Mouse (Mus musculus): ENCODE results near the gene Atp5j. TPM values are rescaled to one million over a fixed set of nuclear protein-coding genes. Genes with fewer than 3 reads are reported as not detected.
A peak's percentile ranks its signal among the peaks of the same experiment; 100 is the strongest.

Gene Atp5j
- polyA plus RNA-seq, 1 experiment from 2014 or later = 916 TPM

- ATAC-seq (ENCODE audit: low read depth) = no peak
- Histone ChIP-seq H3K4me3 (ENCODE audit: low read length) (no peak overlapping the region), H3K27ac (ENCODE audit: low read length) (no peak overlapping the region), H3K4me2 (ENCODE audit: low read depth, low read length) (no peak overlapping the region), H3K27me3 (ENCODE audit: control insufficient read depth, insufficient read depth, low read depth, low read length) (no peaks in the 10 kb centered on the region), H3K9ac (ENCODE audit: low read length) (no peak overlapping the region), H3K36me3 (ENCODE audit: control insufficient read depth, insufficient read depth, low read length) (no peaks in the 10 kb centered on the region; the same call in 1 of the 2 replicates), H3K4me1 (replicated peaks; ENCODE audit: control insufficient read depth, insufficient read depth, low read length) (no peaks in the 10 kb centered on the region), H3K9me3 (ENCODE audit: control insufficient read depth, low read length) (no peaks in the 10 kb centered on the region)
- WGBS = 38% methylated on average over 7 of the region's 7 CpGs
These were observed 18.0 kb downstream of the Atp5j start for GRCm38 (mm10) chr16:84817423-84817822.

GRCm38 (mm10) chr16:84814511-84814910 lies 20.9 kb downstream of the Atp5j start:
- Histone ChIP-seq H3K27me3 (ENCODE audit: control insufficient read depth, insufficient read depth, low read depth, low read length) (no peaks in the 10 kb centered on the region), H3K4me1 (replicated peaks; ENCODE audit: control insufficient read depth, insufficient read depth, low read length) (no peaks in the 10 kb centered on the region), H3K4me2 (ENCODE audit: low read depth, low read length) (no peak overlapping the region), H3K27ac (ENCODE audit: low read length) (no peak overlapping the region), H3K4me3 (ENCODE audit: low read length) (no peak overlapping the region), H3K9ac (ENCODE audit: low read length) (no peak overlapping the region), H3K9me3 (ENCODE audit: control insufficient read depth, low read length) (no peaks in the 10 kb centered on the region), H3K36me3 (ENCODE audit: control insufficient read depth, insufficient read depth, low read length) (no peaks in the 10 kb centered on the region)
- 69% methylated on average over 8 of the region's 8 CpGs for WGBS
- no peak for ATAC-seq (ENCODE audit: low read depth)

GRCm38 (mm10) chr16:84813852-84814251 lies 21.6 kb downstream of the Atp5j start:
- H3K27ac ChIP-seq (ENCODE audit: low read length) = no peak overlapping the region
- H3K27me3 ChIP-seq (ENCODE audit: control insufficient read depth, insufficient read depth, low read depth, low read length) = no peaks in the 10 kb centered on the region
- no peaks in the 10 kb centered on the region for H3K9me3 ChIP-seq (ENCODE audit: control insufficient read depth, low read length)
- WGBS = 66% methylated on average over 8 of the region's 8 CpGs
- no peak for ATAC-seq (ENCODE audit: low read depth)
- H3K4me3 ChIP-seq (ENCODE audit: low read length) = no peak overlapping the region
- no peak overlapping the region for H3K9ac ChIP-seq (ENCODE audit: low read length)
- H3K4me1 ChIP-seq (replicated peaks; ENCODE audit: control insufficient read depth, insufficient read depth, low read length) = no peaks in the 10 kb centered on the region
- no peaks in the 10 kb centered on the region for H3K36me3 ChIP-seq (ENCODE audit: control insufficient read depth, insufficient read depth, low read length)
- H3K4me2 ChIP-seq (ENCODE audit: low read depth, low read length) = no peak overlapping the region

GRCm38 (mm10) chr16:84810254-84810653 lies 25.2 kb downstream of the Atp5j start:
- Histone ChIP-seq H3K36me3 (ENCODE audit: control insufficient read depth, insufficient read depth, low read length) (no peaks in the 10 kb centered on the region), H3K4me1 (replicated peaks; ENCODE audit: control insufficient read depth, insufficient read depth, low read length) (no peaks in the 10 kb centered on the region), H3K9ac (ENCODE audit: low read length) (no peak overlapping the region), H3K27ac (ENCODE audit: low read length) (no peak overlapping the region), H3K4me3 (ENCODE audit: low read length) (no peak overlapping the region), H3K9me3 (ENCODE audit: control insufficient read depth, low read length) (no peaks in the 10 kb centered on the region), H3K27me3 (ENCODE audit: control insufficient read depth, insufficient read depth, low read depth, low read length) (no peaks in the 10 kb centered on the region), H3K4me2 (ENCODE audit: low read depth, low read length) (no peak overlapping the region)
- no peak for ATAC-seq (ENCODE audit: low read depth)
- WGBS = 83% methylated on average over 1 of the region's 1 CpGs

- WGBS = 86% methylated on average over 7 of the region's 7 CpGs
- Histone ChIP-seq H3K36me3 (ENCODE audit: control insufficient read depth, insufficient read depth, low read length) (no peaks in the 10 kb centered on the region), H3K9me3 (ENCODE audit: control insufficient read depth, low read length) (no peaks in the 10 kb centered on the region), H3K9ac (ENCODE audit: low read length) (no peak overlapping the region), H3K4me3 (ENCODE audit: low read length) (no peak overlapping the region), H3K4me2 (ENCODE audit: low read depth, low read length) (no peak overlapping the region), H3K27ac (ENCODE audit: low read length) (no peak overlapping the region), H3K27me3 (ENCODE audit: control insufficient read depth, insufficient read depth, low read depth, low read length) (no peaks in the 10 kb centered on the region), H3K4me1 (replicated peaks; ENCODE audit: control insufficient read depth, insufficient read depth, low read length) (no peaks in the 10 kb centered on the region)
- ATAC-seq (ENCODE audit: low read depth) = no peak
These were observed 27.6 kb downstream of the Atp5j start for GRCm38 (mm10) chr16:84807874-84808273.

- 86% methylated on average over 3 of the region's 3 CpGs for WGBS
- no peak overlapping the region for H3K27ac ChIP-seq (ENCODE audit: low read length)
- ATAC-seq (ENCODE audit: low read depth) = no peak
These were observed 29.2 kb downstream of the Atp5j start for GRCm38 (mm10) chr16:84806175-84806574.

GRCm38 (mm10) chr16:84804866-84805265 lies 30.6 kb downstream of the Atp5j start:
- H3K9ac ChIP-seq (ENCODE audit: low read length) = no peak overlapping the region
- no peak overlapping the region for H3K4me2 ChIP-seq (ENCODE audit: low read depth, low read length)
- H3K9me3 ChIP-seq (ENCODE audit: control insufficient read depth, low read length) = no peaks in the 10 kb centered on the region
- 61% methylated on average over 5 of the region's 5 CpGs for WGBS
- H3K27ac ChIP-seq (ENCODE audit: low read length) = no peak overlapping the region
- H3K4me3 ChIP-seq (ENCODE audit: low read length) = no peak overlapping the region
- no peaks in the 10 kb centered on the region for H3K27me3 ChIP-seq (ENCODE audit: control insufficient read depth, insufficient read depth, low read depth, low read length)
- no peaks in the 10 kb centered on the region for H3K4me1 ChIP-seq (replicated peaks; ENCODE audit: control insufficient read depth, insufficient read depth, low read length)
- ATAC-seq (ENCODE audit: low read depth) = peak; percentile 49
- H3K36me3 ChIP-seq (ENCODE audit: control insufficient read depth, insufficient read depth, low read length) = no peaks in the 10 kb centered on the region

More at GRCm38 (mm10) chr16:84806175-84806574, 29.2 kb downstream of the Atp5j start:
- Histone ChIP-seq H3K9ac (ENCODE audit: low read length) (no peak overlapping the region), H3K36me3 (ENCODE audit: control insufficient read depth, insufficient read depth, low read length) (no peaks in the 10 kb centered on the region), H3K9me3 (ENCODE audit: control insufficient read depth, low read length) (no peaks in the 10 kb centered on the region), H3K27me3 (ENCODE audit: control insufficient read depth, insufficient read depth, low read depth, low read length) (no peaks in the 10 kb centered on the region), H3K4me3 (ENCODE audit: low read length) (no peak overlapping the region), H3K4me2 (ENCODE audit: low read depth, low read length) (no peak overlapping the region), H3K4me1 (replicated peaks; ENCODE audit: control insufficient read depth, insufficient read depth, low read length) (no peaks in the 10 kb centered on the region)

- H3K9ac ChIP-seq (ENCODE audit: low read length) = no peak overlapping the region
- H3K27me3 ChIP-seq (ENCODE audit: control insufficient read depth, insufficient read depth, low read depth, low read length) = no peaks in the 10 kb centered on the region
- 28% methylated on average over 6 of the region's 6 CpGs for WGBS
- no peaks in the 10 kb centered on the region for H3K36me3 ChIP-seq (ENCODE audit: control insufficient read depth, insufficient read depth, low read length)
- no peaks in the 10 kb centered on the region for H3K4me1 ChIP-seq (replicated peaks; ENCODE audit: control insufficient read depth, insufficient read depth, low read length)
- peak; percentile 65; the same call in 1 of the 2 replicates for ATAC-seq (ENCODE audit: low read depth)
- H3K4me2 ChIP-seq (ENCODE audit: low read depth, low read length) = no peak overlapping the region
- H3K27ac ChIP-seq (ENCODE audit: low read length) = peak overlapping the region; percentile 47
- H3K9me3 ChIP-seq (ENCODE audit: control insufficient read depth, low read length) = no peaks in the 10 kb centered on the region
- H3K4me3 ChIP-seq (ENCODE audit: low read length) = no peak overlapping the region
These were observed 33.2 kb downstream of the Atp5j start for GRCm38 (mm10) chr16:84802217-84802616.

GRCm38 (mm10) chr16:84800038-84800437 lies 35.4 kb downstream of the Atp5j start:
- ATAC-seq (ENCODE audit: low read depth) = no peak
- H3K4me2 ChIP-seq (ENCODE audit: low read depth, low read length) = no peak overlapping the region
- WGBS = 71% methylated on average over 1 of the region's 2 CpGs

GRCm38 (mm10) chr16:84796678-84797077 lies 38.7 kb downstream of the Atp5j start:
- H3K4me3 ChIP-seq (ENCODE audit: low read length) = no peak overlapping the region
- H3K27ac ChIP-seq (ENCODE audit: low read length) = no peak overlapping the region
- H3K4me1 ChIP-seq (replicated peaks; ENCODE audit: control insufficient read depth, insufficient read depth, low read length) = no peaks in the 10 kb centered on the region
- no peak overlapping the region for H3K9ac ChIP-seq (ENCODE audit: low read length)
- no peak overlapping the region for H3K4me2 ChIP-seq (ENCODE audit: low read depth, low read length)
- WGBS = 67% methylated on average over 9 of the region's 9 CpGs
- peak; percentile 31; the same call in 1 of the 2 replicates for ATAC-seq (ENCODE audit: low read depth)
- no peaks in the 10 kb centered on the region for H3K9me3 ChIP-seq (ENCODE audit: control insufficient read depth, low read length)
- H3K27me3 ChIP-seq (ENCODE audit: control insufficient read depth, insufficient read depth, low read depth, low read length) = no peaks in the 10 kb centered on the region
- H3K36me3 ChIP-seq (ENCODE audit: control insufficient read depth, insufficient read depth, low read length) = no peaks in the 10 kb centered on the region

More at GRCm38 (mm10) chr16:84800038-84800437, 35.4 kb downstream of the Atp5j start:
- H3K36me3 ChIP-seq (ENCODE audit: control insufficient read depth, insufficient read depth, low read length) = no peaks in the 10 kb centered on the region
- H3K4me3 ChIP-seq (ENCODE audit: low read length) = no peak overlapping the region
- no peaks in the 10 kb centered on the region for H3K4me1 ChIP-seq (replicated peaks; ENCODE audit: control insufficient read depth, insufficient read depth, low read length)
- no peaks in the 10 kb centered on the region for H3K27me3 ChIP-seq (ENCODE audit: control insufficient read depth, insufficient read depth, low read depth, low read length)
- H3K27ac ChIP-seq (ENCODE audit: low read length) = no peak overlapping the region
- H3K9me3 ChIP-seq (ENCODE audit: control insufficient read depth, low read length) = no peaks in the 10 kb centered on the region
- no peak overlapping the region for H3K9ac ChIP-seq (ENCODE audit: low read length)
